Mouse (Mus musculus): Measurements from ENCODE around the gene Zbtb22. TPM values are rescaled to one million over a fixed set of nuclear protein-coding genes. Genes with fewer than 3 reads are reported as not detected.

The Zbtb22 gene
- total RNA-seq, 2 experiments from 2014 or later: 13.5 to 16.1 TPM

DNA sequence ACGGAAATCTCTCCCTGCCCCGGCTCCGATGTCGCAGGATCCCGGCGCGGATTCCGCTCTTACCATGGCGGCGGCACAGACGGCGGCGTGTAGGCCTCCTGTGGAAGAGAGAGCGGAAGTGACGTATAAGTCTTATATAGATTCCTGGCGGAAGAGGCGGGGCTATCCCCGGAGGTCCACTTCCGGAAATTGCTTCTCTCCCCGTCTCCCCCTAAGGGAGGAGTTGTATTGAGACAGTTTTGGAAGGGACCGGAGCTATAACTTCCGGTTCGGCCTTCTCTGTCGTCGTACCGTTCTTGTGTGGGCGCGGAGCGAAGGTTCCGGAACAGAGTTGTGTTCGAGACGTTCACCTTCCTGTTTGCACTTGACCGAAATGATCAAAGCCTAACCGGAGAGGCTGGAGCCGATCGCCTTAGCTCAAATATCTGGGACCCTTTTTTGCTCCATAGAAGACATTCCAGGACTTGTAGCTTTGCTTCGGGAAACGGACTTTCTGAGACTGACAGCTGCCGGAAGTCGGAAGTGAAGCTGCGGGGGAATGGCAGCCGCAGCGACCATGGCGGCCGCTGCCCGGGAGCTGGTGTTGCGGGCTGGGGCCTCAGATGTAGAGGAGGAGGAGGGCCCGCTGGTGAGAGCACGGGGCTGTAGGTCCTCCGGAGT, 40.0 kb downstream of the Zbtb22 start, which contains the start of the genes Vps52 and Rps18:
Gene Vps52 (plus strand): TSS at position 258 of the 660 bp plus-strand sequence.
Gene Rps18 (minus strand): TSS at position 447 of the 660 bp plus-strand sequence.
- peak; percentile 90 for DNase-seq
- intact Hi-C loops (cut with DNase I; ENCODE audit: low total_unique reads): loop anchor here (5.0 kb wide), 1 partner anchor 1312 kb away; no protein-coding TSS in a partner anchor

DNA sequence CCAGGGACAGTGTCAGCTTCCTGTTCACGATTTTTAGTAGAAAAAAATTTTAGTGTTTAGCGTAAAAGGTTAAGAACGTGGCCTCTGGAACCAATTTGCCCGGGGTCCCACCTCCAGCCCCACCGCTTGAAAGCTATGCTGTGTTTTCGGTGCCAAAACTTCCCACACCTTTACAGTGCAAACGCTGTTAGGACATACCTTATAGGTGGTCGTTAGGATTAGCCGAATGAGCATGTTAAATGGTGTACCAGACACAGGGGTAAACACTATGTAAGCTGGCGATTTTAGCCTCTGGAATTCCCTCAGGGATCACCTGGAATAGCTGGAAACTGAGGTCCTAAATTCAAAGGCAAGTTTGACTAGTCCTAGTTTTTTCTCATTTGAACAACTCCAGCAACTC, 40.6 kb downstream of the Zbtb22 start:
- DNase-seq: no peak
- intact Hi-C loops (cut with DNase I; ENCODE audit: low total_unique reads): loop anchor here (5.0 kb wide), 1 partner anchor 1311 kb away; no protein-coding TSS in a partner anchor

DNA sequence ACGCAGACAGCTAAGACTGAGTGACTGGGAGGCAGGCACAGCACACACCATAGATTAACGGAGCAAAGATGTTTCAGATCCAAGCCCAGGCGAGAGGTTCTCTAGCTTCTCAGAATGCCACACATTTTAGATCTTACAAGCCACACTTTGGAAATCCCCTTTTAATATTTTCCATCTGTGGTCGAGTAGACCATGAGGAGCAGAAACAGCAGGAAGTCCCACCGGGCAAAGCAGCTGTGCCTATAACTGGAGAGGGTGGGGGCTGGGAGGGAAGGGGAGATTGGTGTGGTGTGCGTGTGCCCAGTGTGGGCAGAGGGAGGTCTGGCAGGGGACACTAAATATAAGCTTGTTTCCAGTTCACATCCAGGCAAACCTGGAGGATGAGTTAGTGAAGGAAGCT, 41.8 kb downstream of the Zbtb22 start:
- intact Hi-C loops (cut with DNase I; ENCODE audit: low total_unique reads): loop anchor here (5.0 kb wide), 1 partner anchor 1310 kb away; no protein-coding TSS in a partner anchor
- no peak for DNase-seq

DNA sequence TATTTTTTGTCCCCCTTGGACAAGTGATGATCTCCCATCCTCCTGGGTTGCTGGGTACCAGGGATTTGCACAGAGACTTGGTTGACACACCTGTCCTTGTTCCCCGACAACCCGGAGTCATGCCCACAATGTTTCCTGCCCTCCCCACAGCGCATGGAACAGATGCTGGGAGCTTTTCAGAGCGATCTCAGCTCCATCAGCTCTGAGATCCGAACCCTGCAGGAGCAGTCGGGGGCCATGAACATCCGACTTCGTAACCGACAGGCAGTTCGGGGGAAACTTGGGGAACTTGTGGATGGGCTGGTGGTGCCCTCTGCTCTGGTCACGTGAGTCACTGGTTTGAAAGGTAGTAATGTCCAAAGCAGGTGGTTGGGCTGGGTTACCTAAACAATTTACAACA, 42.7 kb downstream of the Zbtb22 start:
- no peak for DNase-seq
- intact Hi-C loops (cut with DNase I; ENCODE audit: low total_unique reads): loop anchor here (5.0 kb wide), 1 partner anchor 1309 kb away; no protein-coding TSS in a partner anchor

DNA sequence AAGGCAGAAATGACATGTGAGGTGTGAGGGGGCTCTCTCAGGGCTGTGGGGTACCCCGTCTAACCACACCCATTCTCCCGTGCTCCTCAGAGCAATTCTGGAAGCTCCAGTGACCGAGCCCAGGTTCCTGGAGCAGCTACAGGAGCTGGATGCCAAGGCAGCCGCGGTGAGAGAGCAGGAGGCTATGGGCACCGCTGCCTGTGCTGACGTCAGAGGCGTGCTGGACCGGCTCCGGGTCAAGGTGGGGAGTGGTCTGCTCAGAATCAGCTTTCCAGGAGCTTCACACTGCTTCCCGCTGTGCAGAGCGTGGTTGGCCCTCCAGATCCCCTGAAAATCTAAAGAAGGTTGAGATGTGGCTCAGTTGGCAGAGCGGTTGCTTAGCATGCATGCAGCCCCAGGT, 43.4 kb downstream of the Zbtb22 start:
- DNase-seq: no peak
- intact Hi-C loops (cut with DNase I; ENCODE audit: low total_unique reads): loop anchor here (5.0 kb wide), 1 partner anchor 1308 kb away; no protein-coding TSS in a partner anchor

DNA sequence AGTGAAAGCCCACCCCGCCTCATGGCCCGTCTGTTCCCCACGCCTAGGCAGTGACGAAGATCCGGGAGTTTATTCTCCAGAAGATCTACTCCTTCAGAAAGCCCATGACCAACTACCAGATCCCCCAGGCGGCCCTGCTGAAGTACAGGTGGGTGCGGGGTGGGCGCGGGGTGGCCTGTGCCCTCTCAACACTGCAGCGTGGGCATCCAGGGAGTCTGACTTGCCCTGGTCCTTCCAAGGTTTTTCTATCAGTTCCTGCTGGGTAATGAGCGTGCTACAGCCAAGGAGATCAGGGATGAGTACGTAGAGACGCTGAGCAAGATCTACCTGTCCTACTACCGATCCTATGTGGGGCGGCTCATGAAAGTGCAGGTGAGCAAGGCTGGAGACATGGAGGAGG, 44.2 kb downstream of the Zbtb22 start:
- intact Hi-C loops (cut with DNase I; ENCODE audit: low total_unique reads): loop anchor here (2.0 to 5.0 kb wide), 2 partner anchors 1307 to 1319 kb away; no protein-coding TSS in a partner anchor
- no peak for DNase-seq

DNA sequence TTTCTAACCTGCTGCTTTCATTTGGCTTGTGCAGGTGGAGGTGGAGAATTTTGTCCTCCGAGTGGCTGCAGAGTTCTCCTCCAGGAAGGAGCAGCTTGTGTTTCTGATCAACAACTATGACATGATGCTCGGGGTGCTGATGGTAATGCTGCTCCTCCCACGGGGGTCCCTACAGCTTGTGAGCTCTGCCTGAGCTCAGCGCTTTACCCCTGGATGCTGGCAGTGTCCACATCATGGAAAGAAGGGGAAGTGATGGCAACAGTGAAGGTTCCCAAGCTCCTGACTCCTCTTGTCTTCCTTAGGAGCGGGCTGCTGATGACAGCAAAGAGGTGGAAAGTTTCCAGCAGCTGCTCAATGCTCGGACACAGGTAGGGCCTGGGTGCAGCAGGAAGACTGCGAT, 47.2 kb downstream of the Zbtb22 start:
- no peak for DNase-seq
- intact Hi-C loops (cut with DNase I; ENCODE audit: low total_unique reads): no loop called here

DNA sequence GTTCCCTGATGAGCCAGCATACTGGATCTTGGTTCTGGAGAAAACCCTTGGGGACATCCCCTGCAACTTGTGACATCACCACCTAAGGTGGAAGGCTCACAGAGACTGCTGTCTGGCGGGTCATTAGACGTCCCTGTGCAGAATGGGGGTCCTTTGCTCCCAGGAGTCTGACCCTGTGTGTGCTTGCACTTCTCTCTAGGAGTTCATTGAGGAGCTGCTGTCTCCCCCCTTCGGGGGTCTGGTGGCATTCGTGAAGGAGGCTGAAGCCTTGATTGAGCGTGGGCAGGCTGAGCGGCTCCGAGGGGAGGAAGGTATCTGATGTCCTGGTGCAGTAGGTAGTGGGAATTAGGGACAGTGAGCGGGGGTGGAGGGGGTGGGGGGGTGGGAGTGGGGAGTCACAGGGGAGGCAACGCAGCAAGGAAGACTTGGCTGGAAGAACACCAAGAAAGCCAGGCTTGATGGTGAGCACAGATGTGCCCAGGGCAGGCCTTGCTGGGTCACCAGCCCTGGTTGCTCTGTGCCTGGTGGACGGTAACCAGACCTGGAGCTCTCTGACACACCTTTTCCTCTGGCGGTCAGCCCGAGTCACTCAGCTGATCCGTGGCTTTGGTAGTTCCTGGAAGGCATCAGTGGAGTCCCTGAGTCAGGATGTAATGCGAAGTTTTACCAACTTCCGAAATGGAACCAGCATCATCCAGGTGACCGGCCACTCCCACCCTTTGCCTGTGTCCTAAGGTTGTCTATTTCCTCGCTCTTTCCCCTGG, 49.6 kb downstream of the Zbtb22 start:
- intact Hi-C loops (cut with DNase I; ENCODE audit: low total_unique reads): no loop called here
- DNase-seq: no peak

DNA sequence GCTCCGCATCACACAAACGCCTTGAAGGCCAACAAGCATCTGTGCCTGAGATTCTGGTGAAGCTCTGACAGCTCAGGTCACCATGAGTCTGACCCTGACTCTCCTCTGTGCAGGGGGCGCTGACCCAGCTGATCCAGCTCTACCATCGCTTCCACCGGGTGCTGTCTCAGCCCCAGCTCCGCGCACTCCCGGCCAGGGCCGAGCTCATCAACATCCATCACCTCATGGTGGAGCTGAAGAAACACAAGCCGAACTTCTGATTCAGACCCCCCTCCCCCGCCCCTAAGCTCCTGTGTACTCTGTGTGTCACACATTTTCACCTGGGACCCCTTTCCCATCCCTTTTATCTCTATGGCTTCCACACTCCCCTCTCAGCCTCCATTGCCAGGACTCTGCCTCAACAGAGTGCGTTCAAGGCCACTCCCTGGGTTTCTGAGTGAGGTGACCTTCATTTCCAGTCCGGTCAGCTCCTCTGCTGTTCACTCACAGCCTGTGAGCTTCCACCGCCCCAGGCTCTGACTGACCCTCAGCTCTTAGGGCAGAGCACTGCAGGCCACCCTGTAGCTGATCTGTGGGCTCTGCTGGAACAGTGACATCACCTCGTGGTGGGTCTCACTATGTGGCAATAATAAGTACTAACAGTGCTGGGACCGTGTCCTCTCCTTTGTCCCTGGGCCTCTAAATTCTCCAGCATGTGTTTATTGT, 50.3 kb downstream of the Zbtb22 start:
- DNase-seq: no peak
- intact Hi-C loops (cut with DNase I; ENCODE audit: low total_unique reads): no loop called here

DNA sequence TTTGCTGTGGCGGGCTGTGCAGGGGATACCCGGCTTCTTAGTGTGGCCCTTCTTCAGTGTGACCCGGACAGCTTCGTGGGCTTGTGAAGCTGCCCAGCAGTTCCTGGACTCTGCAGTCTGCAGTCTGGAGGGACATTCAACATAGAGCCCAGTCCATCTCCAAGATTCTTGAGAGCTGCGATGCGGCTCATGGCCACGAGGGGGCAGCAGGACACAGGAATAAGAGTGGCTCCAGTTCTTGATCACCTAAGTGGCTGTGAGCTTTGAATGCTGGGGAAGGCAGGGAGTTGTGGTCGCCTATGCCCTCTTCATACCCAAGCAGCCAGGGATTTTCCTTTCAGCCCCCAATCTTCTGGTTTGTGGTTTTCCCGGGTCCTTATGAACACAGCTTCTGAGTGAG, 52.8 kb downstream of the Zbtb22 start:
- intact Hi-C loops (cut with DNase I; ENCODE audit: low total_unique reads): no loop called here
- DNase-seq: peak; percentile 75

Small RNA genes lying within 50 kb of the gene (microRNA-seq; reads per million reads assigned to microRNA genes)
- 0 reads per million in 2 experiments for gene Gm27740

Other genes with a start within 250 kb of the Zbtb22 start
- 10 to 100 TPM; 58.8 to 69.1 TPM for gene Hnrnpm, start 229.0 kb upstream of the Zbtb22 start, total RNA-seq (2021)
- gene March2, start 197.2 kb upstream of the Zbtb22 start, total RNA-seq (2021): 10 to 100 TPM; 76.0 to 78.6 TPM
- 100 to 1,000 TPM; 154 to 159 TPM for gene Rab11b, start 155.4 kb upstream of the Zbtb22 start, total RNA-seq (2021)
- gene Angptl4, start 134.1 kb upstream of the Zbtb22 start, total RNA-seq (2021): 10 to 100 TPM in 1 of 2 experiments, 1 to 10 TPM in 1; 9.6 to 25.8 TPM
- 10 to 100 TPM; 20.8 to 35.1 TPM for gene Kank3, start 105.4 kb upstream of the Zbtb22 start, total RNA-seq (2021)
- 100 to 1,000 TPM; 867 to 957 TPM for gene Rps28, start 91.3 kb upstream of the Zbtb22 start, total RNA-seq (2021)
- 100 to 1,000 TPM; 327 to 338 TPM for gene Ndufa7, start 91.3 kb upstream of the Zbtb22 start, total RNA-seq (2021)
- gene Cd320, start 72.8 kb upstream of the Zbtb22 start, total RNA-seq (2021): 10 to 100 TPM; 17.6 to 19.8 TPM
- gene Gm7029, start 42.1 kb upstream of the Zbtb22 start, total RNA-seq (2021): not detected
- gene Kifc1, start 25.2 kb upstream of the Zbtb22 start, total RNA-seq (2021): 1 to 10 TPM; 3.3 to 4.4 TPM
- not detected for gene Platr17, start 10.8 kb upstream of the Zbtb22 start, total RNA-seq (2021)
- gene Daxx, start 6.5 kb upstream of the Zbtb22 start, total RNA-seq (2021): 10 to 100 TPM; 10.2 to 13.8 TPM
- 10 to 100 TPM; 32.9 to 35.7 TPM for gene Tapbp, start within 50 bp of the Zbtb22 start, total RNA-seq (2021)
- 10 to 100 TPM; 24.4 to 24.7 TPM for gene Rgl2, start 13.6 kb downstream of the Zbtb22 start, total RNA-seq (2021)
- gene Pfdn6, start 24.4 kb downstream of the Zbtb22 start, total RNA-seq (2021): 10 to 100 TPM; 53.6 to 54.9 TPM
- 10 to 100 TPM; 11.1 to 12.3 TPM for gene Wdr46, start 24.8 kb downstream of the Zbtb22 start, total RNA-seq (2021)
- 1 to 10 TPM; 2.3 to 2.7 TPM for gene B3galt4, start 35.6 kb downstream of the Zbtb22 start, total RNA-seq (2021)
- gene Vps52, start 39.9 kb downstream of the Zbtb22 start, total RNA-seq (2021): 10 to 100 TPM; 30.5 to 33.1 TPM
- gene Rps18, start 40.1 kb downstream of the Zbtb22 start, total RNA-seq (2021): 100 to 1,000 TPM; 464 to 543 TPM
- 10 to 100 TPM; 26.5 to 40.1 TPM for gene H2-K1, start 84.4 kb downstream of the Zbtb22 start, total RNA-seq (2021)
- 10 to 100 TPM; 11.3 to 13.1 TPM for gene Ring1, start 108.8 kb downstream of the Zbtb22 start, total RNA-seq (2021)
- 10 to 100 TPM; 50.1 to 51.3 TPM for gene H2-Ke6, start 112.2 kb downstream of the Zbtb22 start, total RNA-seq (2021)
- 10 to 100 TPM; 44.9 to 60.1 TPM for gene Slc39a7, start 115.8 kb downstream of the Zbtb22 start, total RNA-seq (2021)
- 10 to 100 TPM; 35.2 to 35.8 TPM for gene Rxrb, start 115.9 kb downstream of the Zbtb22 start, total RNA-seq (2021)
- gene Col11a2, start 123.5 kb downstream of the Zbtb22 start, total RNA-seq (2021): 10 to 100 TPM; 51.1 to 56.0 TPM
- not detected for gene H2-Oa, start 176.4 kb downstream of the Zbtb22 start, total RNA-seq (2021)
- 1 to 10 TPM; 2.3 to 3.6 TPM for gene H2-DMa, start 203.6 kb downstream of the Zbtb22 start, total RNA-seq (2021)
- 10 to 100 TPM; 75.2 to 75.5 TPM for gene Brd2, start 206.7 kb downstream of the Zbtb22 start, total RNA-seq (2021)
- gene H2-DMb2, start 227.4 kb downstream of the Zbtb22 start, total RNA-seq (2021): under 1 TPM; 0.45 to 0.47 TPM
- gene H2-DMb1, start 237.2 kb downstream of the Zbtb22 start, total RNA-seq (2021): 1 to 10 TPM; 1.0 to 1.4 TPM

All from gastrocnemius, postnatal 14 days (tissue).